Mouse (Mus musculus): Measurements from ENCODE around the gene Pmf1. TPM values are rescaled to one million over a fixed set of nuclear protein-coding genes. Genes with fewer than 3 reads are reported as not detected.
"Not testable (repeated sequence)": the region's sequence is repeated elsewhere in the genome, so short reads cannot be mapped to it uniquely, and the experiment has no call there.

Gene Pmf1
- polyA plus RNA-seq, 1 experiment from 2014 or later, result 104 TPM

- H3K4me2 ChIP-seq (ENCODE audit: low read depth, low read length), result peak overlapping the region; percentile 43; the same call in 1 of the 2 replicates
- 11% methylated on average over 1 of the region's 7 CpGs for WGBS
- not testable (repeated sequence) for ATAC-seq (ENCODE audit: insufficient read depth, low FRiP score)
These were observed 27.7 kb downstream of the Pmf1 start for GRCm38 (mm10) chr3:88382383-88382782.

GRCm38 (mm10) chr3:88381389-88382315 lies 28.5 kb downstream of the Pmf1 start:
- not testable (repeated sequence) for H3K36me3 ChIP-seq (ENCODE audit: control insufficient read depth, insufficient read depth, low read length); H3K4me1 ChIP-seq (ENCODE audit: control insufficient read depth, insufficient read depth, low read length); H3K9me3 ChIP-seq (replicated peaks; ENCODE audit: control insufficient read depth, low read length); H3K27me3 ChIP-seq (ENCODE audit: control insufficient read depth, insufficient read depth, low read length)
- 8% methylated on average over 20 of the region's 22 CpGs for WGBS
- H3K9ac ChIP-seq (ENCODE audit: low read length), result peak overlapping the region; percentile 50; the same call in 1 of the 2 replicates
- ATAC-seq (ENCODE audit: insufficient read depth, low FRiP score), result peak; percentile 79
- peak overlapping the region; percentile 43 for H3K4me2 ChIP-seq (ENCODE audit: low read depth, low read length)
- peak overlapping the region; percentile 20; the same call in 1 of the 2 replicates for H3K4me3 ChIP-seq (replicated peaks; ENCODE audit: low read length)
- H3K27ac ChIP-seq (ENCODE audit: low read length), result 0 out of 2 replicates have a peak overlapping the region, but pooled peaks have one; percentile 38

More at GRCm38 (mm10) chr3:88382383-88382782, 27.7 kb downstream of the Pmf1 start:
- H3K9ac ChIP-seq (ENCODE audit: low read length); H3K27me3 ChIP-seq (ENCODE audit: control insufficient read depth, insufficient read depth, low read length); H3K9me3 ChIP-seq (replicated peaks; ENCODE audit: control insufficient read depth, low read length); H3K4me1 ChIP-seq (ENCODE audit: control insufficient read depth, insufficient read depth, low read length); H3K36me3 ChIP-seq (ENCODE audit: control insufficient read depth, insufficient read depth, low read length); H3K27ac ChIP-seq (ENCODE audit: low read length); H3K4me3 ChIP-seq (replicated peaks; ENCODE audit: low read length): not testable (repeated sequence)

GRCm38 (mm10) chr3:88378599-88378998 lies 31.5 kb downstream of the Pmf1 start, which contains the start of gene Bglap2:
Bglap2 (minus strand) TSS chr3:88378699.
- WGBS, result 81% methylated on average over 5 of the region's 5 CpGs
- H3K9ac ChIP-seq (ENCODE audit: low read length); H3K4me2 ChIP-seq (ENCODE audit: low read depth, low read length); H3K27me3 ChIP-seq (ENCODE audit: control insufficient read depth, insufficient read depth, low read length); H3K4me3 ChIP-seq (replicated peaks; ENCODE audit: low read length); H3K4me1 ChIP-seq (ENCODE audit: control insufficient read depth, insufficient read depth, low read length); H3K36me3 ChIP-seq (ENCODE audit: control insufficient read depth, insufficient read depth, low read length); H3K27ac ChIP-seq (ENCODE audit: low read length); H3K9me3 ChIP-seq (replicated peaks; ENCODE audit: control insufficient read depth, low read length); ATAC-seq (ENCODE audit: insufficient read depth, low FRiP score): not testable (repeated sequence)

- WGBS, result 22% methylated on average over 6 of the region's 7 CpGs
- not testable (repeated sequence) for H3K9ac ChIP-seq (ENCODE audit: low read length); H3K27ac ChIP-seq (ENCODE audit: low read length); ATAC-seq (ENCODE audit: insufficient read depth, low FRiP score); H3K9me3 ChIP-seq (replicated peaks; ENCODE audit: control insufficient read depth, low read length); H3K36me3 ChIP-seq (ENCODE audit: control insufficient read depth, insufficient read depth, low read length); H3K27me3 ChIP-seq (ENCODE audit: control insufficient read depth, insufficient read depth, low read length); H3K4me1 ChIP-seq (ENCODE audit: control insufficient read depth, insufficient read depth, low read length)
- Histone ChIP-seq H3K4me3 (replicated peaks; ENCODE audit: low read length) (peak overlapping the region; percentile 33), H3K4me2 (ENCODE audit: low read depth, low read length) (peak overlapping the region; percentile 56)
These were observed 33.5 kb downstream of the Pmf1 start for GRCm38 (mm10) chr3:88376644-88377043.

GRCm38 (mm10) chr3:88375750-88376626 lies 34.1 kb downstream of the Pmf1 start:
- peak overlapping the region; percentile 58; the same call in 1 of the 2 replicates for H3K9ac ChIP-seq (ENCODE audit: low read length)
- H3K4me1 ChIP-seq (ENCODE audit: control insufficient read depth, insufficient read depth, low read length); H3K36me3 ChIP-seq (ENCODE audit: control insufficient read depth, insufficient read depth, low read length); H3K27me3 ChIP-seq (ENCODE audit: control insufficient read depth, insufficient read depth, low read length); H3K9me3 ChIP-seq (replicated peaks; ENCODE audit: control insufficient read depth, low read length): not testable (repeated sequence)
- H3K4me3 ChIP-seq (replicated peaks; ENCODE audit: low read length), result peak overlapping the region; percentile 33
- peak; percentile 91 for ATAC-seq (ENCODE audit: insufficient read depth, low FRiP score)
- 7% methylated on average over 16 of the region's 19 CpGs for WGBS
- peak overlapping the region; percentile 56 for H3K4me2 ChIP-seq (ENCODE audit: low read depth, low read length)
- H3K27ac ChIP-seq (ENCODE audit: low read length), result peak overlapping the region; percentile 64; the same call in 1 of the 2 replicates

- H3K4me3 ChIP-seq (replicated peaks; ENCODE audit: low read length); ATAC-seq (ENCODE audit: insufficient read depth, low FRiP score); H3K27me3 ChIP-seq (ENCODE audit: control insufficient read depth, insufficient read depth, low read length); H3K9me3 ChIP-seq (replicated peaks; ENCODE audit: control insufficient read depth, low read length); H3K36me3 ChIP-seq (ENCODE audit: control insufficient read depth, insufficient read depth, low read length); H3K4me2 ChIP-seq (ENCODE audit: low read depth, low read length); H3K4me1 ChIP-seq (ENCODE audit: control insufficient read depth, insufficient read depth, low read length); H3K9ac ChIP-seq (ENCODE audit: low read length); H3K27ac ChIP-seq (ENCODE audit: low read length): not testable (repeated sequence)
- 88% methylated on average over 9 of the region's 9 CpGs for WGBS
These were observed 37.5 kb downstream of the Pmf1 start, which contains the start of gene Bglap3 for GRCm38 (mm10) chr3:88372643-88373042. Bglap3 (minus strand) TSS chr3:88372743.

- ATAC-seq (ENCODE audit: insufficient read depth, low FRiP score); H3K4me2 ChIP-seq (ENCODE audit: low read depth, low read length); H3K27ac ChIP-seq (ENCODE audit: low read length); H3K9me3 ChIP-seq (replicated peaks; ENCODE audit: control insufficient read depth, low read length); H3K4me3 ChIP-seq (replicated peaks; ENCODE audit: low read length); H3K9ac ChIP-seq (ENCODE audit: low read length); H3K36me3 ChIP-seq (ENCODE audit: control insufficient read depth, insufficient read depth, low read length): not testable (repeated sequence)
- WGBS, result 79% methylated on average over 7 of the region's 7 CpGs
- peaks cover 16% of the 10 kb centered on the region for H3K27me3 ChIP-seq (ENCODE audit: control insufficient read depth, insufficient read depth, low read length)
- peaks cover 12% of the 10 kb centered on the region; the same call in 1 of the 2 replicates for H3K4me1 ChIP-seq (ENCODE audit: control insufficient read depth, insufficient read depth, low read length)
These were observed 41.6 kb downstream of the Pmf1 start for GRCm38 (mm10) chr3:88368511-88368910.

- 56% methylated on average over 3 of the region's 7 CpGs for WGBS
- ATAC-seq (ENCODE audit: insufficient read depth, low FRiP score), result not testable (repeated sequence)
These were observed 42.6 kb downstream of the Pmf1 start for GRCm38 (mm10) chr3:88367517-88367916.

More at GRCm38 (mm10) chr3:88367517-88367916, 42.6 kb downstream of the Pmf1 start:
- not testable (repeated sequence) for H3K27ac ChIP-seq (ENCODE audit: low read length); H3K4me3 ChIP-seq (replicated peaks; ENCODE audit: low read length); H3K9ac ChIP-seq (ENCODE audit: low read length); H3K9me3 ChIP-seq (replicated peaks; ENCODE audit: control insufficient read depth, low read length); H3K36me3 ChIP-seq (ENCODE audit: control insufficient read depth, insufficient read depth, low read length); H3K4me2 ChIP-seq (ENCODE audit: low read depth, low read length)
- peaks cover 16% of the 10 kb centered on the region for H3K27me3 ChIP-seq (ENCODE audit: control insufficient read depth, insufficient read depth, low read length)
- H3K4me1 ChIP-seq (ENCODE audit: control insufficient read depth, insufficient read depth, low read length), result peaks cover 12% of the 10 kb centered on the region; the same call in 1 of the 2 replicates
